Mouse (Mus musculus): ENCODE measurements at regions not wholly inside any gene's neighbourhood (a gene's known extent, or its start where the extent isn't known, plus 50 kb on each side); places are given as distances from the start of the nearest gene placed in this dataset.

DNA sequence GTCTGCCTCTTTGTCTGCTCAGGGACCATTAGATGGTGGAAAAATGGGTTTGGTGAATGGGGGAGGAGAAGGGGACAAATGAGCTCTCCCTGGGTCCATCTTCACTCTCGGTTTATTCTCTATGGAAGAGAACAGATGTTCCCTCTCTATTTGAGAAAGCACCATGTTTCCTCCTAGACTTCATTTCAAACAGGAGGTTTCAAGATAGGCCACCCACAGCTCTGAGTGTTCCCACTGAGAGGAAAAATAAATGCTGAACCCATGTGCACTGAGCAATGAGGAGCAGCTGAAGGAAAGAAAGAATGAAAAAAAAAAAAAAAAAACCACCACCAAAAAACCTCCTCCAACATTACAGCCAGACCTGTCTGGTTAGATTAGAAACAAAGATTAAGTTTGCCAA, 799.2 kb downstream of the Kcnj2 start:
- no peak overlapping the region for H3K27ac ChIP-seq (replicated peaks)
- no peak overlapping the region for H3K4me3 ChIP-seq
- H3K27me3 ChIP-seq (ENCODE audit: low read depth, poor library complexity, severe bottlenecking) = no peaks in the 10 kb centered on the region
- WGBS = 52% methylated on average over 1 of the region's 1 CpGs
- H3K36me3 ChIP-seq = no peaks in the 10 kb centered on the region
- no peaks in the 10 kb centered on the region for H3K4me1 ChIP-seq
- no peaks in the 10 kb centered on the region for H3K9me3 ChIP-seq (replicated peaks)
- DNase-seq (ENCODE audit: low spot score) = no peak

DNA sequence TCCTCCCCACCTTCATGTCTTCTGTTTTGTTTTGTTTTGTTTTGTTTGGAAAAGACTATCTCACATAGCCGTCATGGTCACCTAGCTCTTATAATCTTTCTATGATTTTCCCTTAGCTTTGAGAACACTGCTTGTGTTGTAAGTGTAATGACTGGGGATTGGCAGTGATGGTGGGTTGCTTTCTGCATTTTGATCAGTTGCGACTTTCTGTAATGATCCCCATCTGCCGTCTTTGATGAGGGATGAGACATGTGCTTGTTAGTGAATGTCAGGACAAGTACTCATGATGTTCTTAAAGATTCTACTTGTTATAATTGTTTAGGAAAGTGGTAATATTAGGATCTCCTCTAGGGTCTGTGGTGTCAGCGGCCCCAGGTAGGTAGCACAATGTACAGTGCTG, 809.4 kb downstream of the Kcnj2 start:
- 93% methylated on average over 4 of the region's 4 CpGs for WGBS
- Histone ChIP-seq H3K4me3 (no peak overlapping the region), H3K27me3 (ENCODE audit: low read depth, poor library complexity, severe bottlenecking) (no peaks in the 10 kb centered on the region; the same call in 1 of the 2 replicates), H3K9me3 (replicated peaks) (no peaks in the 10 kb centered on the region), H3K36me3 (no peaks in the 10 kb centered on the region), H3K4me1 (no peaks in the 10 kb centered on the region), H3K27ac (replicated peaks) (no peak overlapping the region)
- no peak for DNase-seq (ENCODE audit: low spot score)

DNA sequence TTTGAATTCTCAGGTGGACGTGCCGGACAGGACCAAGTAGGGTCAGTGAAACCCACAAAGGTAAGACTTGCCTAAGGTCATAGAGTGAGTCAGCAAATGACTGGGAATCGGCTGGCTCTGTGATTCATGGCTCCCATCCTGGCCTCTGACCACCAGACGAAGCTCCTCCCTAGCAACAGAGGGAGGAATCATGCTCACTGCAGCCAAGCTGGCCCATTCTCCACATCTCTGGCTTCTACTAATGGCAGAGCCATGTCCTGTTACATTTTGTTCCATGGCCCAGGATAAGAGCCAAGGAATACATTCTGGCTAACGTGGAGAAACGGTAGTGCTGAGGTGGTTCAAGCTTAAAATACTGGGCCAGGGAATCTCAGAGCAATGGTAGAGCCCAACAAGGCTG, 814.2 kb downstream of the Kcnj2 start:
- no peaks in the 10 kb centered on the region for H3K4me1 ChIP-seq
- DNase-seq (ENCODE audit: low spot score) = no peak
- no peaks in the 10 kb centered on the region for H3K36me3 ChIP-seq
- H3K9me3 ChIP-seq (replicated peaks) = no peaks in the 10 kb centered on the region
- 92% methylated on average over 6 of the region's 6 CpGs for WGBS
- no peak overlapping the region for H3K4me3 ChIP-seq
- H3K27ac ChIP-seq (replicated peaks) = no peak overlapping the region
- H3K27me3 ChIP-seq (ENCODE audit: low read depth, poor library complexity, severe bottlenecking) = peaks cover 11% of the 10 kb centered on the region

DNA sequence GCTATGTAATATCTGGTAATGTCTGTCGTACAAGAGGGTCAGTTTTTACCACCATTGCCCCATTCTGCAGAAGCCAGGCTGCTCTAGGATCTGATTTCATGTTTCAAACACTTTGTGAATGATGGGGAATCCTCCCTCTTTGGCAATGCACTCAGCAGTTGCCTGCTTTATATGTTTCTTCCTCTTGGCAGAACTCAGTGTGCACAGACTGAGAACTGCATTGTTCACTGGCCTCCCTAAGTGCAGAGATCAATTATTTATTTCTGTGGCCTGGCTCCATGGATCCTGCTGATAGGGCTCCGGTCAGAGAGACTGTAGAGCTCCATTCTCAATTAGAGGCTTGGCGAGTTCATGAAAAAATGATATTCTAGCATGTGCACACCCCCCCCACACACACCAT, 824.1 kb downstream of the Kcnj2 start:
- Histone ChIP-seq H3K27ac (replicated peaks) (no peak overlapping the region), H3K9me3 (replicated peaks) (no peaks in the 10 kb centered on the region), H3K36me3 (no peaks in the 10 kb centered on the region), H3K4me1 (peaks cover 23% of the 10 kb centered on the region), H3K4me3 (no peak overlapping the region), H3K27me3 (ENCODE audit: low read depth, poor library complexity, severe bottlenecking) (peaks cover 82% of the 10 kb centered on the region)
- WGBS = 82% methylated on average over 3 of the region's 3 CpGs
- DNase-seq (ENCODE audit: low spot score) = no peak

DNA sequence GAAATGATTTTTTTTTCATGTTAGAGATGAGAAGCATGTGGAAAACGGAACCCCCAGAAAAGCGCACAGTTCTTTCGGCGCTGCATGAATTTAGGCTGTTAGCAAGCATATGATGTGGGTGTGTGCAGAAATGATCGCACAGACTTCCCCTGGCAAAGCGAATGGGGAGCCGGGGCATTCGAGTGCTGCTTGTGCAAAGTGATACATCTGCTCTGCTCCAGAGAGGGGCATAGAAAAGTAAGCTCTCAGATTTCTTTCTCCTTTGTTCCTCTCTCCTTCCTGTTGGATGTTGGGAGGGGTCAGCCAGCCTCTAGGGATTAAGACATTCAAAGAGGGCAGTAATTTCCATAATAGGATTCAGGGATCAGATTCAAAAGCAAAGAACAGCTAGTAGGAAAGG, 827.9 kb downstream of the Kcnj2 start:
- peaks cover 88% of the 10 kb centered on the region for H3K27me3 ChIP-seq (ENCODE audit: low read depth, poor library complexity, severe bottlenecking)
- peak overlapping the region; percentile 82 for H3K27ac ChIP-seq (replicated peaks)
- peak; percentile 72 for DNase-seq (ENCODE audit: low spot score)
- H3K36me3 ChIP-seq = no peaks in the 10 kb centered on the region
- 12% methylated on average over 8 of the region's 8 CpGs for WGBS
- peak overlapping the region; percentile 28; the same call in 1 of the 2 replicates for H3K4me3 ChIP-seq
- peaks cover 34% of the 10 kb centered on the region for H3K4me1 ChIP-seq
- no peaks in the 10 kb centered on the region for H3K9me3 ChIP-seq (replicated peaks)

DNA sequence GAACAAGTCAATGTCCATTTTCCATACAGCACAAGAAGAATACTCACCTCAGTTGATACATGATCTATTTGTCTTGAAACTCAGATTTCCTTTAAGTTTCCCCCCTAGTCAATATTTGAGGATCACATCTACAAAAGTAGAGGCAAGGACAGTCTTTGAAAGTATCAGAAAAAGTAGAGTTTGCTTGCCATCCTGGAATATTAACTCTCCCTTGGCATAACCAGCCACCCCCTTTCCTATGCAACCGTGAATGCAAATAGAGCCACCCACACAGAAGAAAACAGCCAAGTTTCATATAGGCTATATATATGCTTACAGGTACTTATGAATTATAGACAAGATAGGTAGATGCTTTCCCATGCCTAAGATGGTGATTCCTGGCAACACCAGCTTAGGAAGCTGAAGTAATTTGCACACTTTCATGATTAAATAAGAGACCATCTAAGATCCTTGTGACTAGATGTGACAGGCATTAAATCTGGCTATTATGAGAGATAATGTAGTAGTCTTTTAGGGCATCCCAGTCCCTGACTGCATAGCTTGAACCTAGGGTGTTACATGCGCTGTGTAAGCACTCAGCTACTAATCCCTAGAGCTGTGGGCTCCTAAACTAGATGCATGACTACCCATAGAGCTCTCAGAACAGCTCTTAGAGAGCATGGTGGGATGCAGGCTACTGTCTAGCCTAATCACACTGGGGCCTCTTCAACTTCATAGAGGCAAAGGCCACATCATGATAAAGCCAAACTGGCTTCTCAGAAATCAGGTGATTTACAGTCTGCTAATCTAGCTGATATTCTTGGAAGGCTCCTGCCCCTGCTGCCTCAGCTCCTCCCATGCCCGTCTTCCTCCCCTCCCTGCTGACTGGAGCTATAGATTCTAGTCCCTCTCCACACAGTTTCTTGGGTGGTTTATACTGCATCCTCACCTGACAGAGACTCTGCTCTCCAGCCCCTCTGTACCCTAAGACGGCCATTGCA, 829.5 kb downstream of the Kcnj2 start:
- peaks cover 34% of the 10 kb centered on the region for H3K4me1 ChIP-seq
- DNase-seq (ENCODE audit: low spot score) = no peak
- no peak overlapping the region for H3K27ac ChIP-seq (replicated peaks)
- no peaks in the 10 kb centered on the region for H3K36me3 ChIP-seq
- H3K9me3 ChIP-seq (replicated peaks) = no peaks in the 10 kb centered on the region
- 60% methylated on average over 4 of the region's 4 CpGs for WGBS
- H3K27me3 ChIP-seq (ENCODE audit: low read depth, poor library complexity, severe bottlenecking) = peaks cover 88% of the 10 kb centered on the region
- H3K4me3 ChIP-seq = no peak overlapping the region

DNA sequence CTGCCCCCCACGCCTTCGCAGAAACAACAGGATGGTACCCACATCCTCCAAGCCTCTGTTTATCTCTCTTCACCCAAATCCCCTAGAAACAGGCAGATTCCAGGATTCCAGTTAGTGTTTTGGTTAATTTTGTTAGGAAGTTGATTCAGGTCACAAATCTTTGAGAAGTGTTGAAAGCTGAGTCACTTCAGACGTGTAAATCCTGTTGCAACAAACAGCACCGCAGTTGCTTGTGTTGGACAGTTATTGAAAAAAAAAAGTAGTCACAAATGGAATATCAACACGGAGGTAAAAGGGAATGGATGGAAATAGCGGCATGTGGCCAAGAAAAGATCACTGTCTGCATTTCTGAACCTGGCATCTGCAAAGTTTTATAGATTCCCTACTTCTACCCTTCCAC, 831.0 kb downstream of the Kcnj2 start:
- WGBS = 82% methylated on average over 6 of the region's 6 CpGs

DNA sequence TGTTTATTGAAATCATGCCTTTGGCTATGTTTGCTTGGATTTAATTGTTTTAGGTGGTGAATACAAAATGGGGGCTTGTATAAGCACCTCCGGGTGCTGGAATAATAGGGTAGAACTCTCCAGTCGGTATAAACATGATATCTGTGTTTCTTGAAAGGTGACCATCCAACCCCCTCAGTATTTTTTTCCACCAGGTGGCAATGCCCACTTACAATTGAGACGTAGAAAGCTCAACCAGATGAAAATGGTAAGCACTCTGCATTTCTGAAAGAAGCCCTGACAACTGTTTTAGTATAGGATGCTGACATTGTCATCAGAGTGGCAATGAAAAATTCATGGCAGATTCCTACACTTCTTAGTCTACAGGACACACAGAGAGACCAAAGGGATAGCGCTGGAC, 838.1 kb downstream of the Kcnj2 start:
- Histone ChIP-seq H3K27ac (replicated peaks) (no peak overlapping the region), H3K36me3 (no peaks in the 10 kb centered on the region), H3K4me3 (no peak overlapping the region), H3K9me3 (replicated peaks) (no peaks in the 10 kb centered on the region), H3K4me1 (no peaks in the 10 kb centered on the region), H3K27me3 (ENCODE audit: low read depth, poor library complexity, severe bottlenecking) (peaks cover 66% of the 10 kb centered on the region)
- no peak for DNase-seq (ENCODE audit: low spot score)
- WGBS = 85% methylated on average over 4 of the region's 4 CpGs

More for the DNA sequence above, 831.0 kb downstream of the Kcnj2 start:
- Histone ChIP-seq H3K9me3 (replicated peaks) (no peaks in the 10 kb centered on the region), H3K27ac (replicated peaks) (no peak overlapping the region), H3K27me3 (ENCODE audit: low read depth, poor library complexity, severe bottlenecking) (peaks cover 88% of the 10 kb centered on the region), H3K4me1 (peaks cover 34% of the 10 kb centered on the region), H3K4me3 (no peak overlapping the region), H3K36me3 (no peaks in the 10 kb centered on the region)
- DNase-seq (ENCODE audit: low spot score) = no peak

DNA sequence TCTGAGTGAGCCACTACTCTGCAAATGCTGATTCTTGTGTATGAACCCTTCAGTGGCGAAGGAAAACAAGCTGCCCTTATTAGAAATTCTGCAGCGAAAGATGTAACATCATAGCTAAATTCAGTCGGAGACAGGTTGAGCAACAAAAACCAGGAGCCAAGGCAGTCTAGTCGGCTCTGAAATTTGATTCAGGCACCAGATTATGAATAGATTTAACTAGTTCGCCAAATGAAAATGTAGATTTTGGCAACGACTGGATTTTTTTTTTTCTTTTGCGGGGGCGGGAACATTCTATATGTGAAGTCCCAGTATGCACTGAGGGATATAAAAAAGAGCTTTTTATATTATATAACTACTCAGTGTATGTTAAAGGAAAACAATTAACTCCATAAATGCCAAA, 847.9 kb downstream of the Kcnj2 start:
- no peak for DNase-seq (ENCODE audit: low spot score)
- no peaks in the 10 kb centered on the region for H3K4me1 ChIP-seq
- H3K27me3 ChIP-seq (ENCODE audit: low read depth, poor library complexity, severe bottlenecking) = no peaks in the 10 kb centered on the region
- H3K36me3 ChIP-seq = no peaks in the 10 kb centered on the region
- no peaks in the 10 kb centered on the region for H3K9me3 ChIP-seq (replicated peaks)
- no peak overlapping the region for H3K4me3 ChIP-seq
- 94% methylated on average over 8 of the region's 8 CpGs for WGBS
- no peak overlapping the region for H3K27ac ChIP-seq (replicated peaks)

DNA sequence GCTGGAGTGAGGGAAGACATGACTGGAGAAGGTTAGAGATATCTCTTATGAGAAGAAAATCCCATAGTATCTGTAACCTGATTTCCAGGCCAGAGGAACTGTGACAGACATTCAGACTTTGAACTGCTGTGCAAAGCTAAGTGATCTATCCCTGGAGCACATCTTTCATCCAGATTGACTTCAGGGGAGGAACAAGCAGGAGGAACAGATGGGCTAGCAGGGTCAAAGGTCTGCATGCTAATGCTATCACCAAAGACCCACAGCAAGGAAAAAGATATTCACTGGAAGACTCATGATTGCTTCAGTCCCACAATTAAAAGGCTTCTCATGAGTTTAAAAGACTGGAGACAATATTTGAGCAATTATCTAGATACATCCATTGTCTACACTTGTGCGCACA, 855.7 kb upstream of the Sox9 start:
- WGBS = 88% methylated on average over 1 of the region's 1 CpGs
- DNase-seq (ENCODE audit: low spot score) = no peak
- no peak overlapping the region for H3K27ac ChIP-seq (replicated peaks)
- no peak overlapping the region for H3K4me3 ChIP-seq
- no peaks in the 10 kb centered on the region for H3K36me3 ChIP-seq
- peaks cover 9% of the 10 kb centered on the region for H3K4me1 ChIP-seq
- H3K9me3 ChIP-seq (replicated peaks) = no peaks in the 10 kb centered on the region
- no peaks in the 10 kb centered on the region for H3K27me3 ChIP-seq (ENCODE audit: low read depth, poor library complexity, severe bottlenecking)

DNA sequence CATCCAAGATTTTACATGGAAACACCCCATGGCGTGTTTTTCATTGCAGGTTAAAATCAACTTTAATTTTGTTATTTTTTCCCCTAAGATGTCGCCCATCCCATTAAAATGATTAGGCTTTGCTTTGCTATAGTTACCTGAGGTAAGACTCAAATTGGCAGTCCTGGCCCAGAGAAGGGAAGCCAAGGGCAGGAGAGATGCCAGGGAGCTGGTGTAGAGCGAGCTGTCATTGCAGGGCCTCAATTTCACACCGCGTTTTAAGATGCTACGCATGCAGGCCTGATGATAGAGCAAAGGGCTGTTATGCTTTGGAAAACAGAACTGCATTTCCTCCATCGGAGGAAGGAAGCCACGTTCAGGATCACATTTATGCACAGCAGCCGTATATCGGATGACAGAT, 852.7 kb upstream of the Sox9 start:
- H3K27ac ChIP-seq (replicated peaks) = no peak overlapping the region
- H3K27me3 ChIP-seq (ENCODE audit: low read depth, poor library complexity, severe bottlenecking) = no peaks in the 10 kb centered on the region
- no peaks in the 10 kb centered on the region for H3K36me3 ChIP-seq
- WGBS = 72% methylated on average over 10 of the region's 10 CpGs
- H3K9me3 ChIP-seq (replicated peaks) = no peaks in the 10 kb centered on the region
- H3K4me3 ChIP-seq = no peak overlapping the region
- H3K4me1 ChIP-seq = peaks cover 9% of the 10 kb centered on the region
- DNase-seq (ENCODE audit: low spot score) = no peak

DNA sequence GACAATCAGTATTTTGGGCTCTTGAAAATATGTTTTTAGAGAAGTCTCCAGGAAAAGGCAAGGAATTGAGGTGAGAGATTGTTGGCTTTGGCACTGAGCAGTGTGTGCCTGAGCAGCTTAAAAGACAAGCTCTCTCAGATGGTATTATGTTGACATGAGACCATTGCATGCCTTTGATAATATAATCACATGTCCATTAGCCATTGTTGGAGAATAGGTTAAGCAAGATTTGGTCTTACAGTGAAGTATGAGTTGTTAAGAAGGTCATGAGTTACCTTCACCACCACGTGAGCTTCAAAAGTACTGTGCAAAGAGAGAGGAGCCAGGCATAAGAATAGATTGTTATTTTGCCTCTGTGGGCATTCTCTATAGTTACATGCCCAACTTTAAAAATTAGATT, 850.0 kb upstream of the Sox9 start:
- Histone ChIP-seq H3K36me3 (no peaks in the 10 kb centered on the region), H3K9me3 (replicated peaks) (no peaks in the 10 kb centered on the region), H3K4me3 (no peak overlapping the region), H3K4me1 (peaks cover 9% of the 10 kb centered on the region), H3K27ac (replicated peaks) (no peak overlapping the region), H3K27me3 (ENCODE audit: low read depth, poor library complexity, severe bottlenecking) (no peaks in the 10 kb centered on the region)
- no peak for DNase-seq (ENCODE audit: low spot score)
- WGBS = 80% methylated on average over 1 of the region's 1 CpGs

DNA sequence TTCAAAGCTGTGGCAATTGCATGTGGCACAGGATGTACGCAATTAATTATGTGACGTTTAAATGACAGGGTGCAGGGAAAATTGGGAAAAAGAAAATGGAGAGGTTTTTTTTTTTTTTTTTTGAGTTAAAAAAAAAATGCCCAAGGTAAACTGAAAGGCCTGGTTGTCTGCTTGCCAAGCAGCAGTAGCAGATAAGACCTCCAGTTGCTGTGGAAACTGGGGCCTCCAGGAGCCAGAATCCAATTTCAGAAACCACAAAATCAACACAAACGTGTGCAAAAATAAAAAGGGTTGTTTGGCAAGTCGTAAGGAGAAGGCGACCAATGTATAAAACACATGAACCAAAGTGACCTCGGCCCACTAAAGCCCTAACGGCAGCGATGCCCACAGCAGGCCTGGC, 837.7 kb upstream of the Sox9 start:
- H3K4me1 ChIP-seq = peaks cover 10% of the 10 kb centered on the region
- H3K36me3 ChIP-seq = no peaks in the 10 kb centered on the region
- no peak for DNase-seq (ENCODE audit: low spot score)
- no peak overlapping the region for H3K27ac ChIP-seq (replicated peaks)
- H3K27me3 ChIP-seq (ENCODE audit: low read depth, poor library complexity, severe bottlenecking) = no peaks in the 10 kb centered on the region
- no peak overlapping the region for H3K4me3 ChIP-seq
- no peaks in the 10 kb centered on the region for H3K9me3 ChIP-seq (replicated peaks)
- WGBS = 81% methylated on average over 8 of the region's 8 CpGs

All from midbrain, embryonic 10.5 days (tissue).